Mouse (Mus musculus) skeletal muscle tissue, adult 2 months (tissue): ENCODE results near the gene Mapk8ip1.
A peak's percentile ranks its signal among the peaks of the same experiment; 100 is the strongest.

Source experiments
- DNase-seq: peaks from one replicate; pipeline ENCODE4 v3.0.0-alpha.2; 2012; ENCODE audit warnings: low read depth, low spot score

Gene Mapk8ip1

GRCm38 (mm10) chr2:92401091-92401561, at the start of gene Mapk8ip1:
Gene Mapk8ip1 (minus strand): TSS chr2:92401263.
- DNase-seq: no peak

DNA sequence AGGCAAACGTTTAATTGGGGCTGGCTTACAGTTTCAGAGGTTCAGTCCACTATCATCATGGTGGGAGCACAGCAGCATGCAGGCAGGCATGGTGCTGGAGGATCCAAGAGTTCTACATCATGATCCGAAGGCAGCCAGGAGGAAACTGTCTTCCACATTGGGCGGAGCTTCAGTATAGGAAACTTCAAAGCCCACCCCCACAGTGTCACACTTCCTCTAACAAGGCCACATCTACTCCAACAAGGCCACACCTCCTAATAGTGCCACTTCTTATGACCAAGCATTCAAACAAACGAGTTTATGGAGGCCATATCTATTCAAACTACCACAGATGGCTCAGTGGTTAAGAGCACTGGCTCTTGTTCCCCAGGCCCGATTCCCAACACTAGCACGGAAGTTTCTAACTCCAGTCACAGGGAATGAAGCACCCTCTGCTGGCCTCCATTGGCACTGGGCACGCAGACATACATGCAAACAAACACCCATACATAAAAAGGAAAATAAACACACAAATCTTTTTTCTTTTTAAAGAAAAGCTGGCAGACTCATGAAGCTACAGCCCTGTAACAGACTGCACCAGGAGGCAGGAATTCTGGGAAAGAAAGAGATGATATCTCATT, 46.2 kb upstream of the Mapk8ip1 start:
- DNase-seq: no peak

- DNase-seq: no peak
Observed at GRCm38 (mm10) chr2:92446656-92447055, 45.6 kb upstream of the Mapk8ip1 start.

GRCm38 (mm10) chr2:92445890-92446289, 44.8 kb upstream of the Mapk8ip1 start:
- no peak for DNase-seq

GRCm38 (mm10) chr2:92444376-92444775, 43.3 kb upstream of the Mapk8ip1 start:
- no peak for DNase-seq

DNA sequence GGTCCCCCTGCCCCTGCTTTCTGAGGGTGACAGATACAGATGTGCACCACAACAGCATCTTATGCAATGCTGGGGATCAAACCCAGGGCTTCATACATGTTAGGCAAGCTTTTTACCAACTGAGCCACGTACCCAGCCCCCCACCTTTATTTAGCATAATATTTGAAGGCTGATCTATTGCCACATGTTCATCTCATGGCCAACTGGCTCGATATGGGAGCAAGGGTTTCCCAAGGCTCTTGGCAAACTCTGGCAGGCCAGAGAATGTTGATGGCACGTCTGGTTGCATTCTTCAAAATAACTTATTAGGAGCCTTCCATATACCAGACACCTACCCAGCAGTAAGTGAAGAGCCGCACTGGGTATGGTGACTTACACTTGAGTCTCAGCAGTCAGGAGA, 42.2 kb upstream of the Mapk8ip1 start:
- no peak for DNase-seq

DNA sequence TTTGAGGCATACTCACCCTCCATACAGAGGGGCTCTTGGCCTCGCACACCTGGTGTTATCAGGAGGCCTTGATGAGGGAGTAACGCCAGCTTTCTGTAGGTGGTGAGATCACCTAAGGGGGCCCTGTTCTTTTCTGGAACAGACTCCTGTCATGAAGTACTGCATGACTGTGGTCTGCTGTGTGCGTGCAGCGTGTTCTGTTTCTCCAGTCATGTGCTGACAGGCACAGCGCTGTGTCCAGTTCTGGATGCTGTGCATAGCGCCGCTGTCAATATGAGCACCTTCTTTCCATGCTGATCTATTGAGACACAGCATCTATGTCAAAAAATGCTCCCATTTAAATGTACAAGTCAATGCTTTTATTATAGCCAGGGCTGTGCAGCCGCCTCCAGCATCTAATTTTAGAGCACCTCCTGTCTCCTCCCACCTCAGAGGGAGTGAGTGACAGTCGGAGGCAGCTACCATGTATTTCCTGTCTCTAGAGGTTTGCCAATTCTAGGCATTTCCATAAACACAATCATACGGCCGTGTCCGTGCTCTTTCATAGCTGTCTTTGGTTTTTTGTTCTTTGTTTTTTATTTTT, 41.4 kb upstream of the Mapk8ip1 start:
- no peak for DNase-seq

GRCm38 (mm10) chr2:92440432-92440831, 39.4 kb upstream of the Mapk8ip1 start:
- DNase-seq: no peak

DNA sequence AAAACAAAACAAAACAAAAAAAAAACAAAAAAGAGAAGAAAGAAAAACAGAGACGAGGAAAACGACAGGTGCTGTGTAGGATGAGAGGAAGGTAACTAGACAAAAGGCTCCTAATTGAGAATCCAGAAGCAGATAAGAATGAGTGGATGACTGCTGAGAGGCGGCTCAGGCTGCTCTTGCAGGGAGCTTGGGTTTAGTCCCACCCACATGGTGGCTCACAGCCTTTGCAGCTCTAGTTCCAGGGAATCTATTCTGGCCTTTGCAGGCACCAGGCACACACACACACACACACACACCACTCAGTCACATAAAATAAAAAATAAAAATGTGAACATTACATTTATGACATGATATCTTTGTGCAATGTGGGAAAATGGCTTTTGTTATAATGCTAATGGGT, 37.5 kb upstream of the Mapk8ip1 start:
- no peak for DNase-seq

GRCm38 (mm10) chr2:92437875-92438274, 36.8 kb upstream of the Mapk8ip1 start:
- peak; percentile 88 for DNase-seq

- DNase-seq: no peak
Observed at GRCm38 (mm10) chr2:92437366-92437765, 36.3 kb upstream of the Mapk8ip1 start.

DNA sequence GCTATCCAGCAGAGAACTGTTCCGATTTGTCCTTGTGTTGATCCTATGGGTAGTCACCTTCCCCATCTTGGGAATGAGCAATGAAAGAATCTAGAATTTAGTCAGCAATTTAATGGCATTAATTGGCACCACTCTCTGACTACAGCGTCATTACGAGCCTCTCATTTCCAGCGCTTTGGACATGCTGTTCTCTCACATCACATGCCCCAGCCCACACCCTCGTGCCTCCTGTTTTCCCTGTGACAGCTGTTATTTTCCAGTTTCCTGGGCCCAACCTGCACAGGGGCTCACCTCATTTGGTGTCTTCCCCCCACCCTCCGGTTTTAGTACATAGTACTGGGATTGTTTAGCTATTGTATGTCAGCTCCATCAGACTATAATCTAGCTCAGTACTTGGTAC, 34.0 kb upstream of the Mapk8ip1 start:
- DNase-seq: no peak

- no peak for DNase-seq
Observed at GRCm38 (mm10) chr2:92434375-92434745, 33.3 kb upstream of the Mapk8ip1 start.

GRCm38 (mm10) chr2:92433578-92434374, 32.7 kb upstream of the Mapk8ip1 start, which contains the start of gene Cry2:
Gene Cry2 (minus strand): TSS chr2:92434043.
- peak; percentile 100 for DNase-seq

DNA sequence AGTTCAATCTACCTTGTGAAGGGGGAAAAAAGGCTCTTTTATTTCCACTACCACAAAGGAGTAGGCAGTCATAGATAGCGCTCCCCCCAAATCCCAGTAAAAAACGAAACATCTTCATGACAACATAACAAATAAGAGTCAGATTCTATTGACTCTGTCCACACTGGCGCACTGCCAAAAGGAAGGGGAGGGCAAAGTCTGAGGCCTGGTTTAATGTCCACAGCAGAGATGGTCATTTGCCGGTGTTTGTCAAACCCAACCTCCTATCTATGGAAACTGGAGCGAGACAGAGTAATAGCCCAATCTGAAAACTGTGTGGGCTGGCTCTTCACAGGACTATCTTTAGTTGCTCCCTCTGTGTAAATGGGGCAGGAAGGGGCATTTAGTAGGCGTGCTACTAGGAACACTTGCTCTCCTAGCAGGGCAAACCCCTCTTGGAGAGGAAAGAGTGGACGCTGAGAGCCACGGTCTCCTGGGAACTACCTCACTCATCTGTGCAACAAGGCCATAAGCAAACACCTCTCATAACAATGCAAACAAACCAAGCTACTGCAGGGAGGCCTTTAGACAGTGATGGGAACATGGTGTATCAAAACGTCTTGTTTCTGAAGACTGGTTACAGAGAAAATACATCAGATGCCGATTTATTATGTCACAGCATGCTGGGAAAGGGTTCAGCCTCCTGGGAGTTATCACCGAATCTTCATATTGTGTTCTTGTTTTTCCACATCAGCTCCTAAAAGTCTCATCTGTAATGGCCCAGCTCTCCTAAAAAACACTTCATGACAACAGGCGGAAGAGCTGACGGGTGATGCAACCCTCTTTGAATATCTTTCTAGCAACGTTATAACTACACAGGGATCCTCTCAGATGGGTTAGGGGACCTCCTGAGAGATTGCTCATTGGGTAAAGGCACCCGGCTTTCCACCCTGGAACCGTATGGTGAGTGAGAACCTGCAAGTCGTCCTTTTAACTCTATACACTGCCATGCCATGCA, 31.5 kb upstream of the Mapk8ip1 start:
- DNase-seq: no peak

GRCm38 (mm10) chr2:92431611-92432179, 30.6 kb upstream of the Mapk8ip1 start:
- DNase-seq: no peak

- DNase-seq: peak; percentile 81
Observed at GRCm38 (mm10) chr2:92430723-92431541, 29.9 kb upstream of the Mapk8ip1 start.

GRCm38 (mm10) chr2:92430089-92430488, 29.0 kb upstream of the Mapk8ip1 start:
- no peak for DNase-seq

DNA sequence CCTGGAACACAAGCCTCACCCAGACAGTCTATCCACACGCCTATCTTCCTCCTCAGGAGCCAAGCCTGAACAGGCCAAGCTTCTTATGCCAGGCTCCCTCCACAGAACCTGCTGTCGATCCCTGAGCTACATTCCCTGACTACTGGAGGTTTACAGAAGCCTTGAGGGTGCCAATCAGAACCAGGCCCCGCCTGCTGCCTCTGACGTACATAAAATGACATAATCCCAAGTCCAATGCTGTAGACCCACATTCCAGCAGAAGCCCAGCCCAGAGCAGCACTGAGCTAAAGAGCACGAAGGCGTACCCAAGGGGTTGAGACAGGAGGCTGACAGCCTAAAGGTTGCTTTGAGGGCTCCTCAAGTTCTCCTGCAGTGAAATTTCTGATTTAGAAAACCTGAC, 26.8 kb upstream of the Mapk8ip1 start:
- peak; percentile 78 for DNase-seq

GRCm38 (mm10) chr2:92426426-92426825, 25.4 kb upstream of the Mapk8ip1 start:
- peak; percentile 77 for DNase-seq
